Mouse (Mus musculus) brain, embryonic 14.5 days (tissue): ENCODE results near the gene Ahnak.
"Not testable (repeated sequence)": the region's sequence is repeated elsewhere in the genome, so short reads cannot be mapped to it uniquely, and the experiment has no call there.

Experiments
- CTCF ChIP-seq: fragments of 200-500 bp; IDR thresholded peaks from 2 replicates; pipeline ENCODE4 v1.5.1; 2012; ENCODE audit warnings: inconsistent platforms, mild to moderate bottlenecking, moderate library complexity, borderline replicate concordance; ENCODE audit not compliant: insufficient read depth, insufficient read length; ENCODE audit errors: extremely low read depth
- POLR2A ChIP-seq: fragments of 200-500 bp; IDR thresholded peaks from 2 replicates; pipeline ENCODE4 v1.6.1; 2012; ENCODE audit warnings: mild to moderate bottlenecking, inconsistent platforms, borderline replicate concordance; ENCODE audit not compliant: poor library complexity, insufficient read depth, insufficient read length, severe bottlenecking; ENCODE audit errors: extremely low read depth

DNA sequence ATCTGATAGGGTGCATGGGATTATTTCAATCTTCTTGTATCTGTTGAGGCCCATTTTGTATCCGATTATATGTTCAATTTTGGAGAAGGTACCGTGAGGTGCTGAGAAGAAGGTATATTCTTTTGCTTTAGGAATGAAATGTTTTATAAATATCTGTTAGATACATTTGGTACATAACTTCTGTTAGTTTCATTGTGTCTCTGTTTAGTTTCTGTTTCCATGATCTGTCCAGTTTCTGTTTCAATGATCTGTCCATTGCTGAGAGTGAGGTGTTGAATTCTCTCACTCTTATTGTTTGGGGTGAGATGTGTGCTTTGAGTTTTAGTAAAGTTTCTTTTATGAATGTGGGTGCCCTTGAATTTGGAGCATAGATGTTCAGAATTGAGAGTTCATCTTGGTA lies 134.9 kb downstream of the Ahnak start:
- TF ChIP-seq CTCF, POLR2A: not testable (repeated sequence)
